Mouse (Mus musculus) MEL (cell line): Measurements from ENCODE around the gene Frmd4a. TPM values are rescaled to one million over a fixed set of nuclear protein-coding genes. Genes with fewer than 3 reads are reported as not detected.

ENCODE experiments used
- DNase-seq: peaks from one replicate; pipeline ENCODE4 v3.0.0; 2011; ENCODE audit warnings: low read depth, low spot score
- H3K27ac ChIP-seq: 2 replicates; pipeline ENCODE4 v1.5.1; 2012; ENCODE audit warnings: low read depth, mild to moderate bottlenecking, control low read depth, low read length, moderate library complexity; ENCODE audit not compliant: control insufficient read depth
- H3K27me3 ChIP-seq, 2 experiments: fragments of 150-350 bp in 1 of 2; sonication (generic) in 1 of 2; 2 replicates each; pipeline ENCODE4 v1.6.1; 2012; ENCODE audit warnings: low read length in 2 of 2, mild to moderate bottlenecking in 2 of 2, improper control_type of control experiment in 1 of 2, moderate library complexity in 1 of 2; ENCODE audit not compliant: insufficient read depth in 2 of 2, control insufficient read depth in 1 of 2
- H3K36me3 ChIP-seq, 2 experiments: 2 replicates each; pipeline ENCODE4 v1.6.1; 2012 to 2014; ENCODE audit warnings: low read length in 2 of 2, improper control_type of control experiment in 1 of 2, inconsistent platforms in 1 of 2, mild to moderate bottlenecking in 1 of 2; ENCODE audit not compliant: insufficient read depth in 2 of 2, control insufficient read depth in 1 of 2
- H3K4me1 ChIP-seq, 2 experiments: fragments of 150-350 bp in 1 of 2; sonication (generic) in 1 of 2; 2 replicates each; pipeline ENCODE4 v1.6.1; 2012; ENCODE audit warnings: low read length in 2 of 2, improper control_type of control experiment in 1 of 2, mild to moderate bottlenecking in 1 of 2; ENCODE audit not compliant: insufficient read depth in 2 of 2, control insufficient read depth in 1 of 2
- H3K4me3 ChIP-seq, 2 experiments: fragments of 150-350 bp in 1 of 2; sonication (generic) in 1 of 2; 2 replicates each; pipeline ENCODE4 v1.5.1; 2012; ENCODE audit warnings: low read depth in 2 of 2, low read length in 2 of 2, mild to moderate bottlenecking in 2 of 2, moderate library complexity in 2 of 2, control low read depth in 1 of 2, improper control_type of control experiment in 1 of 2; ENCODE audit not compliant: control insufficient read depth in 1 of 2, insufficient read depth in 1 of 2
- H3K79me2 ChIP-seq: 2 replicates; pipeline ENCODE4 v1.6.1; 2012; ENCODE audit warnings: mild to moderate bottlenecking, low read length, moderate library complexity; ENCODE audit not compliant: control insufficient read depth, poor library complexity, insufficient read depth
- H3K9ac ChIP-seq: 2 replicates; pipeline ENCODE4 v1.6.1; 2012; ENCODE audit warnings: low read depth, mild to moderate bottlenecking, control low read depth, low read length, moderate library complexity; ENCODE audit not compliant: control insufficient read depth, poor library complexity, severe bottlenecking
- H3K9me3 ChIP-seq: fragments of 150-350 bp; sonication (generic); replicated peaks from 2 replicates; pipeline ENCODE4 v1.6.1; 2012; ENCODE audit warnings: mild to moderate bottlenecking, low read length, improper control_type of control experiment, moderate library complexity; ENCODE audit not compliant: insufficient read depth
- CHD2 ChIP-seq: IDR thresholded peaks from 2 replicates; pipeline ENCODE4 v1.6.1; 2011; ENCODE audit warnings: low read length, improper control_type of control experiment
- ELF1 ChIP-seq: IDR thresholded peaks from 2 replicates; pipeline ENCODE4 v1.6.1; 2014; ENCODE audit warnings: low read depth, mild to moderate bottlenecking, inconsistent platforms, low read length, improper control_type of control experiment, moderate library complexity
- EP300 ChIP-seq, 2 experiments: IDR thresholded peaks; 2 replicates each; pipeline ENCODE4 v1.6.1; 2011; ENCODE audit warnings: improper control_type of control experiment in 2 of 2, low read length in 2 of 2, low read depth in 1 of 2, mild to moderate bottlenecking in 1 of 2
- GABPA ChIP-seq: IDR thresholded peaks from 2 replicates; pipeline ENCODE4 v1.6.1; 2012; ENCODE audit warnings: low read depth, mild to moderate bottlenecking, inconsistent platforms, low read length, improper control_type of control experiment, moderate library complexity
- GATA1 ChIP-seq: IDR thresholded peaks from 2 replicates; pipeline ENCODE4 v1.6.1; 2011; ENCODE audit warnings: low read depth, low read length, improper control_type of control experiment
- MAFK ChIP-seq: IDR thresholded peaks from 2 replicates; pipeline ENCODE4 v1.6.1; 2011; ENCODE audit warnings: low read depth, mild to moderate bottlenecking, low read length, improper control_type of control experiment, borderline replicate concordance
- MAX ChIP-seq: IDR thresholded peaks from 2 replicates; pipeline ENCODE4 v1.6.1; 2011; ENCODE audit warnings: low read length, improper control_type of control experiment
- MEF2A ChIP-seq: IDR thresholded peaks from 2 replicates; pipeline ENCODE4 v1.6.1; 2014; ENCODE audit warnings: low read depth, mild to moderate bottlenecking, inconsistent platforms, low read length, improper control_type of control experiment; ENCODE audit not compliant: poor library complexity, insufficient replicate concordance, severe bottlenecking; ENCODE audit errors: extremely low read depth
- MYC ChIP-seq: IDR thresholded peaks from 2 replicates; pipeline ENCODE4 v1.6.1; 2011; ENCODE audit warnings: low read depth, mild to moderate bottlenecking, low read length, improper control_type of control experiment, moderate library complexity
- NRF1 ChIP-seq: IDR thresholded peaks from 2 replicates; pipeline ENCODE4 v1.6.1; 2014; ENCODE audit warnings: low read depth, mild to moderate bottlenecking, inconsistent platforms, low read length, improper control_type of control experiment, moderate library complexity; ENCODE audit not compliant: poor library complexity, insufficient read depth, severe bottlenecking
- POLR2A ChIP-seq, 2 experiments: IDR thresholded peaks; 2 replicates each; pipeline ENCODE4 v1.6.1; 2011 to 2012; ENCODE audit warnings: low read length in 2 of 2, mild to moderate bottlenecking in 2 of 2, control low read depth in 1 of 2, improper control_type of control experiment in 1 of 2, low read depth in 1 of 2, moderate library complexity in 1 of 2; ENCODE audit not compliant: control insufficient read depth in 1 of 2, insufficient read depth in 1 of 2, poor library complexity in 1 of 2
- POLR2AphosphoS5 ChIP-seq: IDR thresholded peaks from 2 replicates; pipeline ENCODE4 v1.6.1; 2012; ENCODE audit warnings: low read depth, borderline replicate concordance, mild to moderate bottlenecking, inconsistent platforms, low read length, moderate library complexity, mixed read lengths
- RCOR1 ChIP-seq: IDR thresholded peaks from 2 replicates; pipeline ENCODE4 v1.6.1; 2012; ENCODE audit warnings: low read depth, mild to moderate bottlenecking, inconsistent platforms, low read length, improper control_type of control experiment
- SIN3A ChIP-seq: IDR thresholded peaks from 2 replicates; pipeline ENCODE4 v1.6.1; 2012; ENCODE audit warnings: low read length, improper control_type of control experiment, inconsistent platforms
- TAL1 ChIP-seq: IDR thresholded peaks from 2 replicates; pipeline ENCODE4 v1.6.1; 2012; ENCODE audit warnings: mild to moderate bottlenecking, inconsistent platforms, low read length, moderate library complexity, mixed read lengths
- TBP ChIP-seq: IDR thresholded peaks from 2 replicates; pipeline ENCODE4 v1.8.0; 2011; ENCODE audit warnings: low read depth, low read length, improper control_type of control experiment
- USF1 ChIP-seq: IDR thresholded peaks from 2 replicates; pipeline ENCODE4 v1.6.1; 2014; ENCODE audit warnings: low read depth, mild to moderate bottlenecking, inconsistent platforms, low read length, improper control_type of control experiment, moderate library complexity
- USF2 ChIP-seq, 2 experiments: IDR thresholded peaks; 2 replicates each; pipeline ENCODE4 v1.6.1; 2011 to 2012; ENCODE audit warnings: improper control_type of control experiment in 2 of 2, low read length in 2 of 2, borderline replicate concordance in 1 of 2, inconsistent platforms in 1 of 2, low read depth in 1 of 2, mild to moderate bottlenecking in 1 of 2; ENCODE audit not compliant: insufficient read depth in 1 of 2
- ZKSCAN1 ChIP-seq: IDR thresholded peaks from 2 replicates; pipeline ENCODE4 v1.6.1; 2012; ENCODE audit warnings: low read depth, mild to moderate bottlenecking, inconsistent platforms, low read length, improper control_type of control experiment, moderate library complexity
- ZNF384 ChIP-seq: IDR thresholded peaks from 2 replicates; pipeline ENCODE4 v1.6.1; 2012; ENCODE audit warnings: low read depth, mild to moderate bottlenecking, inconsistent platforms, low read length, improper control_type of control experiment
- polyA plus RNA-seq, 2 experiments: library from polyadenylated mRNA; stranded (reverse) in 1 of 2; unstranded in 1 of 2; fragments of >175 nt in 1 of 2; fragments of >200 nt in 1 of 2; gene quantifications; 2 replicates each; pipeline versions ENCODE4 v1.2.1 to v1.2.4; 2012; ENCODE audit warnings: low replicate concordance in 2 of 2, low read depth in 1 of 2; ENCODE audit not compliant: insufficient read length in 2 of 2, insufficient read depth in 1 of 2, missing spikeins in 1 of 2
- total RNA-seq: library from RNA; depleted of rRNA; stranded (reverse); fragments of 300-350 nt; gene quantifications from 2 replicates; pipeline ENCODE4 v1.2.3, GENCODE M21; 2012

The Frmd4a gene
- total and polyA plus RNA-seq, 3 experiments = 6.4 to 14.4 TPM; not detected in 1

DNA sequence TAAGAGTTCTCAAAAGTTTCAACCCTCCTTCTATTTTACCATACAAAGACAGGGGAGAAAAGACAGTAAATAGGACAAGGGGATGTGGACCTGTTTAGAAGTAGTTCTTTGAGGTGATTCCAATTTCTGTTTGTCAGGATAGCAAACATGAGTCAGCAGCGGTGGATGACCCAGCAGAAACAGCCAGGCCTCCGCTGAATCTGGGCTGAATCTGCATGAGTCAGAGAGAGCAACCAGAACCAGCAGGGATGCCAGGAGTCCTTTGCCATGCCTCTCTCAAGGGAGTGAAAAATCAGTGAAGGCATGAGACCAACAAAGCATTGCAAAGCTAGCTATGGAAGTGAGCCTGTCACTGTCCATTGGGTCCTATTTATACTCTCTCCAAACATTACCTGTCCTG is 643.2 kb downstream of the Frmd4a start:
- no peak overlapping the region for H3K4me3 ChIP-seq
- TF ChIP-seq POLR2A (IDR thresholded peaks at IDR 0.05; ENCODE audit: control insufficient read depth in 1 of 2, insufficient read depth in 1 of 2, low read depth in 1 of 2, low read length in 2 of 2, poor library complexity in 1 of 2) (no peak), MEF2A (no peak), MAX (no peak), ZKSCAN1 (no peak), RCOR1 (no peak), POLR2AphosphoS5 (no peak), MAFK (no peak), TBP (no peak), NRF1 (no peak), GATA1 (no peak), MYC (no peak), EP300 (IDR thresholded peaks at IDR 0.05; ENCODE audit: low read depth in 1 of 2, low read length in 2 of 2) (no peak), USF2 (IDR thresholded peaks at IDR 0.05; ENCODE audit: borderline replicate concordance in 1 of 2, insufficient read depth in 1 of 2, low read depth in 1 of 2, low read length in 2 of 2) (no peak), SIN3A (no peak), USF1 (no peak), ZNF384 (no peak), ELF1 (no peak), GABPA (no peak), CHD2 (no peak), TAL1 (no peak)
- H3K9me3 ChIP-seq = no peaks in the 10 kb centered on the region
- H3K4me1 ChIP-seq = no peaks in the 10 kb centered on the region
- H3K79me2 ChIP-seq = no peaks in the 10 kb centered on the region
- no peaks in the 10 kb centered on the region for H3K36me3 ChIP-seq
- no peak overlapping the region for H3K27ac ChIP-seq
- peak; percentile 10 for DNase-seq
- H3K9ac ChIP-seq = no peak overlapping the region
- H3K27me3 ChIP-seq = peaks cover 0 to 4% of the 10 kb centered on the region in 2 experiments; a peak in 2 of 4 replicates
